Mouse (Mus musculus) c-Kit-positive CD71-positive TER-119-positive erythroid progenitor cells, embryonic 14.5 days (primary cell): ENCODE measurements around the gene Dapk2.
A peak's percentile ranks its signal among the peaks of the same experiment; 100 is the strongest.

ENCODE experiments used
- DNase-seq: peaks from one replicate; pipeline ENCODE4 v3.0.0-alpha.2; 2013; ENCODE audit warnings: low spot score

The Dapk2 gene

DNA sequence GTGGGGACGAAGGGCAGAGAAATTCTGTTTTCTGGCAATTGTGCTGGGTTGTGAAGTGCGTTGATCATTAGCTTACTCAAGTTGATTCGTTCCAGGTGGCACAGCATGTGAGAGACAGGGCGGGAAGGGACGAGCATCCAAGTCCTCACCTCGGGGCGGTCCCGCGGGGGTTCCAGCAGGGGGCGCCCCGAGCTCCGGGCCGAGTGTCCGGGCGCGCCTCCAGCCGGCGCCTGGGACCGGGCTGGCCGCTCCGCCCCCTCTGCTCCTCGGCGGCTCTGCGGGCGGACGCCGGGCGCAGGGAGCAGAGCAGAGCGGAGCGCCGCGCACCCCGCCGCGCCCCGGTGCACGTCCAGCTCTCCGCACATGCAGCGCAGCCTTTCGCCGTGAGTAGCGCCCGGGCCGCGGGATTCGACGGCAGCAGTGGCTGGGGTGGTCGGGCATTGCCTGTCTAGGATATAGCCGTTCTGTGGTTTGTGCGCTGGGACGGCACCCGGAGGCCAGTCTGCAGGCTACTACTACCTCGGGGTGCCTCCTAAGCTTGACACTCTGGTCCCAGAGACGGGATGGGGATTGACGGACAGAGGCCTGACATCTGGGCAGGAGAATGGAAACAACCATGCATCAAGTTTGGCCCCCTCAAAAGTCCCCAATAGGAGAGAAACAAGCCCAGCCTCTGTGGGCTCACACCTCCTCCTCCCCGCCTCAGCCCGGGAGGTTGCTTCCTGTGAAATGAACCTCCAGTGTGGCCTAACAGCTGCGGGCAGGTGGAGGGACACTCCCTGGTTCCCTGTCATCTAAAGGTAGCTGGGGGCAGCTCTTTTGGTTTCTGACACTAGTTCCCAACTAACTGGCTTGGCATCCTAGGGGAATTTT, at the start of gene Dapk2:
TSS of gene Dapk2 (plus strand) at position 266 of the 873 bp plus-strand sequence.
- peak; percentile 82 for DNase-seq

DNA sequence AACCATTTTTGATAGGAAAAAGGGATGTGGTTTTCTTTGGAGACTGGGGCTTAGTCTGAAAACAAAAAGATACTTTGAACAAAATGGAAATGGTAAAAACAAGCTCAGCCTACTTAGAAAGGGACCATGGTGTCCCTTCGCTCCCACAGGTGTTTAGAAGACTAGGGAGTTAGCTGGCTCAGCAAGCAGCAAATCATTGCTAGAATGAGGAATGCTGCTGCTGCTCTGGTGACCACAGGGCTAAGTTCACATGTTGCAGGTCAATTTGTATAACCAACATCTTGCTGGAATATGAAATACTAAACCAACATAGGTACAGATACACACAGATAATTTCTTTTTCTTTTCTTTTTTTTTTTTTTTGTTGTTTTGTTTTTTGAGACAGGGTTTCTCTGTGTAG, 48.4 kb upstream of the Dapk2 start:
- no peak for DNase-seq

DNA sequence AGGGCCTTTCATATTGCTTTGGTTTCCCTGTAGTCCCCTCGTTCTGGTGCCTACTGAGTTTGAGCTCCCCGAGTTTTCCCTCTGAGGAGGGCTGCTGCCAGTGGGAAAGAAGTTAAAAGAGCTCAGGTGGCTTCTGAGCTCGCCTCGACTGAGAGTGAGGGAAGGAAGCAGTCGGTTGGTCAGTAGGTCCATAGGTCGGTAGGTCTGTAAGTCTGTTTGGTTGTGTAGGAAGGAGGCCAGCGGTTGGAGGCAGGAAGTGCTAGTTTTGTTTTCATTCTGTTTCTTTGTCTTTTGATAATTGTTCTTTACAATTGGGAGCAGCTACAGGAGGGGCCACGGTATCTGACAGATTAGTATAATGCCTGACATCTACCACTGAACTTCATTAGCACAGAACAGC, 47.9 kb upstream of the Dapk2 start:
- no peak for DNase-seq

DNA sequence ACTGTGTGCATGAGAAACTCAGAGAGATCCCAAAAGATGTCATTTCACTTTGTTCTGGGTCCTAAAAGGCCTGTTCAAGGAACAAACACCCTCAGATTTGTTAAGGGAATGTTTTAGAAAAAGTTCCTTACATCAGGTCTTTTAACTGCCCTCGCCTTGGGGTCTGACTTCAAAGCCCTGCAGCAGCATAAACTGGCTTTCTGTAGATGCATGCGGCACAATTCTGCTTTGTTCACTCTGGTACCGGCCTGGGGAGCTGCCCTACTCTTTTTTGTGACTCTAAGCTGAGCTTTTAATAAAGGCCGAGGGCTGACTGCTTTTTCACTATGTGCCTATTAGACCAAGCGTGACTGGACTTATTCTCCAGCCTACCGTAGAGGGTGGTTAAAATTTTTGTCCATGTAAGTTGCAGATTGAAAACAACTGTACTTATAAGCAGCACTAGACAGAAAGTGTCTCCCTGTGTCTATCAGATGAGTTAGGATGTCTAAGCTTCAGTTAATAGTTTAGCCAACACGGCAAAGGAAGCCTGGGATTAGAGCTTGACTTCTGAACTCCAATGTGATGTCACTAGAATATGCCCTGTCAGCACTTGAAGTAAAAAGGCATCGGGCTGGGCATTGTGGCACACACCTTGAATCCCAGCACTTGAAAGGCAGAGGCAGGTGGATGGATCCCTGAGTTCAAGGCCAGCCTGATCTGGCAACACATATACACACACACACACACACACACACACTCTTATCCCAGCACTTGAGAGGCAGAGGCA, 47.2 kb upstream of the Dapk2 start:
- DNase-seq: no peak

DNA sequence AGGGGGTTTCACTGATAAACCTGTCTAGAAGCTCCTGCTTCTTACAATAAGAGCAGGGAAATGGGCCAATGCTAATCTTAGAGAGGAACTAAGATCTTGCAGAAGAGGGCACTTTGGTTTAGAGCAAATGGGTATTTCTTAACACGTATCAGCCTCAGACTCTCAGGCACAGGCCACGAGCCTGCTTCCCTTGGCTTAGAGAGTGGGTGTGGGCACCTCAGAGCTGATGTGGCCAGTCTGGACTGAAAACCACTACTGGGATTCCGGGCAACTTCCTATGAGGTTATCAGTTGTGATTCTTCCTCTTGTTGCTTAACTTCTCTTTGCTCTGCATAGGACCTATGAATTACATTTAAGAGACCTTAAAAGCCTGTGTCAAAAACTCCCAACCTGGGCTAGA, 43.7 kb upstream of the Dapk2 start:
- DNase-seq: no peak

DNA sequence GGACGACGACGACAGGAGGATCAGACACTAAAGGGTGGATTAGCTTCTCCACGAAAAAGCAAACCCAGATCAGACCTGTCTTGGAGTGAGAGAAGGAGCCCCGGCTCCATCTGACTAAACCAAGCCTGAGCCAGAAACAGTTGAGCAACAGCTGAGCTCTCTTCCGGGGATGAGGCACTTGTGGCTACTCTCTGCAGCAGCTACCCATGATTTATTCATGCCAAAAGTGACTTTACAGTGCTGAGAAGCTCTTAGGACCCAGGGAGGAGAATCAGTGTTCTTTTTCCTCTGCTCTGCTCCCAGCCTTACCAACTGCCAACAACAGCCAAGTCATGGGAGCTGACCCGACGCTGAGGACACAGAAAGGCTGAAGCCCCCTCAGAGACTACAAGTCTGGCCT, 41.1 kb upstream of the Dapk2 start:
- no peak for DNase-seq

DNA sequence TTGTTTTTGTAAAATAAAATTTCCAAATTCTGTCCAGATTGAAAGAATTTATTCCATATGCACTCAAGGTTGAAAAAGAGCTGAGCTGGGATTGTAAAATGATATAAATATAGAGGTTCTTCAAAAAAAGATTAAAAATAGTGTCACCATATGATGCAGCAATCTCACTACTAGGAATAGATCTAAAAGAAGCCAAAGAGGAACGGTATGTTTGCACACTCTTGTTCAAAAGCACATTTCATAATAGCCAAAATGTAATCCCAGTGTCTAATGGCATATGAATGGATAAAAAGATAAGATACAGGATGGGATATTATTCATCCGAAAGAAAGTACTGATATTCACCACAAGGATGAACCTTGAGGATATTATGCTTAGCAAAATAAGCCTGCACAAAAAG, 38.5 kb upstream of the Dapk2 start:
- no peak for DNase-seq

DNA sequence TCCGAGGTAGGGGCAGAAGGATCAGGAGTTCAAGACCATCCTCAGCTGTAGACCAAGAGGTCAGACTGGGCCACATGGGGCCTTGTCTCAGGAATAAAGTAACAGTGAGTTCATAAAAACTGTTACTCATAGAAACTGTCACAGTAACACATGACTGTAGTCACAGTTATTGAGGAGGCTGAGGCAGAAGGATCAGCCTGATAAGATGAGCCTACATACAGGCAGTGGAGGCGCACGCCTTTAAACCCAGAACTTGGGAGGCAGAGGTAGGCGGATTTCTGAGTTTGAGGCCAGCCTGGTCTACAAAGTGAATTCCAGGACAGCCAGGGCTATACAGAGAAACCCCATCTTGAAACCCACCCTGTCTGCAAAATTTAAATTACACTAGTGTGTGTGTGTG, 37.9 kb upstream of the Dapk2 start:
- peak; percentile 69 for DNase-seq

DNA sequence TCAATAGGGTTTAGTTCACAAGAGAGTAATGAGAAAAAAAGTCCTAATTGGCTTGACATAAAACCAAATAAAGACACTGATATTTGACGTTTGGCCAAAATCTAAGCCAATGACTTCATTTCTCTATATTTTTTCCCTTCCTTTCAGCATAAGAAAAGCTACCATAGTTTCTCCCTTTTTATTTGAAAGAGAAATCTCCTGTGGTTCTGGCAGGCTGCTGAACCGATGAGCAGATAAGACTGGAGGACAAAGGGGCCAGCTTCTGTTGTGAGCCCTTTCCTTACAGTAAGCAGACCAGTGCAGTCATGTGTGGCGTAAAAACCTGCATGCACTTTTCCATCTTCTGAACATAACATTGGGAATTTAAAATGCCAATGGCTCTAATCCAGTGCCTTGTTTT, 37.1 kb upstream of the Dapk2 start:
- DNase-seq: no peak

DNA sequence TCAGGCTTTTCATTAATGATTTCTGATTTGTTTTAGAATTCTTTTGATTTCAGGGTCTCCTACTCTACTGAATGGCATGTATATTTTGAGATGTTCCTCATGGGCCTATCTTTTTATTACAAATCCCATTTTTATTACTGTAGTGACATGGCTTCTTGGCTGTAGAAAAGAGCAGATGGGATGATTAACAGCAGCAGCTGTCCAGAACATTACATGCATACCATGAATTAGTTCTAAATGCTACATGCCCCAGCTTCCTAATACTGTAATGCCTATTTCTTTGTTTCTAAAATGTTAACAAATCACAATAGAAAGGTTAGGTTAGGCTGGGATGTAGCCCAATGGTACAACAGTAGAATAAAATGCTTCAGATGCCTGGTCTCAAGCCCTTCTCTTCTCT, 36.6 kb upstream of the Dapk2 start:
- no peak for DNase-seq

DNA sequence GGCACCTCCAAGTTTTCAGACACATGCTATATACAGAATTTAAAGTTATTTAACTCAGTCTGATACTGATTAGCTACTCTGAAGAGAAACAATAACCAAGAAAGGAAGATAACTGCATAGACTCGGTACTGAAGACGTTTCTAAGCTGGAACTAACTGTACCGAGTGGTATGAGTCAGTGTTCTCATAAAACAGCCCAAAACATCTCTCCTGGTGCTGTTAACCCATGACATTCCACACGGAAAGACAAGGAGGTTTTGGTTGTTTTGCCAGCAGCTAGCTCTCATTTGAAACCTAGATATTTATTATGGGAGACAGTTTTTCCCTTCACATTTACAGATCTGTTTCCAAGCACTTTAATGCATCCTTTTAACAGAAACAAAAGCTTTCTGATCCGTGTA, 34.4 kb upstream of the Dapk2 start:
- DNase-seq: no peak

DNA sequence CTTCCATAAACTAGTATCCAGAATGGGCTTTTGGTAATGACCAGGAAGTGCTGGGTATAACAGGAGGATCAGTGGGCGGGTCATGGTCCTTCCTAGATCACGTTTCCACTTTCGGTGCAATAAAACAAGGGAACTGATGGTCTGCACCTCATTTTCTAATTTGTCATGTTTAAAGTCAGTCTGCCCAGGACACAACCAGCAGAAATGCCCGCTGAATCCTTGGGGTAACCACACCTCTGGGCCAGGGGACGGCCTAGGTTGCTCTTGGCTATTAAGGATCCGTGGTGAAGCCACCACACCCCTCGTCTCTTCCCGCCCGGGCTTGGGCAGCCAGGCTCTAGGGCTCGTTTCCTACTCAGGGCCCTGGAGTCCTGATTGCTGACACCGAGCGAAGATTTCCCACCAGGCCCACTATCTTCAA, 33.9 kb upstream of the Dapk2 start:
- DNase-seq: no peak

DNA sequence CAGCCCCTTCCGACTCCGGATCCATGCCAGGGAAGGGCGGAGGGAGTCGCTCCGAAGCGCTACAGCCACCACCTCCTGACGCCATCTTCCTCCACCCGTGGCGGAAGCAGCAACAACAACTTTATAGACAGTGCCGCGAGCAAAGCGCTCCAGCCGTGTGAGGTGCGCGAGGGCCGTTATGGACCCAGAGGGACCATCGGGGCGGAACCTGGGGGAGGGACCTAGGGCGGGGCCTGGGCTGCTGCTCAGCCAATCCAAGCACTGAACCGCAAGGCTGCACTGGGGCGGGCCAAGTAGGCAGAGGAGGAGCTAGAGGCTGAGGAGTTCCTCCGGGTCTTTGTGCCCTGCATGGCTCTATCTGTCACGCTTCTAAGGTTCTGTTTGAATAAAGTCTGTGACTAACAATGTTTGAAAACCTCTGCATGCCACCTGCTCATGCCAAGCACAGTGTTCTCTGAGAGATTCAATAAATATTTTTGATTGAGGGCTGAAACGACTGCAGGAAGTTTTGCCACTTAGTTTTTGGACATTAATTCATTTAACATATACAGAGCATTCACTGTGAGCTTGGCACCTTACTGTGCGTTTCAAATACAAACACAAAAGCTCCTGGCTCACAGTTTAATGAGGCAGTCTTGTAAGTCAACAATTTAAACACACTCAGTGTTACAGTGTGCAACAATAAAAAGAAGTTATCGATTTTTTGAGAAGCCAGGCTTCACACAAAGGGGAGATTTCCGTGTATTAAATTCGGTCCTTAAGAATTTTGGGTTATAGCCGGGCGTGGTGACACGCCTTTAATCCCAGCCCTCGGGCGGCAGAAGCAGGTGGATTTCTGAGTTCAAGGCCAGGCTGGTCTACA, 33.1 kb upstream of the Dapk2 start:
- peak; percentile 98 for DNase-seq

DNA sequence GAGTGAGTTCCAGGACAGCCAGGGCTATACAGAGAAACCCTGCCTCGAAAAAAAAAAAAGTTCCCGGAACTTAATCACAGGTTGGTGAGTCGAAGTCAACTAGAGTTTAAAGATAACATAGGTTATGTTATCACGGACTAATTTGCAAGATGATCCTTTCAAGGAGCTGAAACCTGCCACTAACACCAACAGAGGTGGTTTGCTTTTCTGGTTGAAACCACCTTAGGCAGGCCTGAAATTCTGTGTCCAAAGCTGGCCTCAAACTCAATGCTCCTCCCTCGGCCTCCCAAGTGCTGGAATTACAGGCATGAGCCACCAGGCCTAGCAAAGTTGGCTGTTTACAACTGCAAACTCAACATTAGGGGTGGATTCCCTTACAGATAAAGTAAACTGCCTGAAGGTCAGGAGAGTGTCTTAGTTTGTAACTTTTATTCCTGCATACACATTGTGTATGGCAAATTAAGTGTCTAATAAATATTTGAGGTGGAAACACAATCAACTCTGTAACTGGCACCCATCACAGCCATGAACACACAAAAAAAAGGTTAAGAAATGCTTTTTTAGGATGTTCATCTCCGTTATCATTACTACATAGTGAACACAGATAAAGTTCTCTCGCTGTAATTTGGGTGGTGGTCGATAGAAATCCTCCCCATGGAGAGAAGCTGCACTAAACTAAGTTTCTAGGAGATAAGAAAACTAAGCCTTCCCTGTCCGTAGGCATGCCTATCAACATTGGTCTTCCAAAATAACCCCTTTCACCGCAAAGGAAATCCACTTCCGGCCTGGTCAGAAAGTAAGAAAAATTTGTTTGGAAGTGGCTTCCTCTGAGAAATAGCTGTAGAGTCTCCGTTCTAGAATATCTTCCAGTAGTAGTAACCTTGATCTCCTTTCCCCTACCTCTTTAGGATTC, 32.2 kb upstream of the Dapk2 start:
- peak; percentile 49 for DNase-seq

DNA sequence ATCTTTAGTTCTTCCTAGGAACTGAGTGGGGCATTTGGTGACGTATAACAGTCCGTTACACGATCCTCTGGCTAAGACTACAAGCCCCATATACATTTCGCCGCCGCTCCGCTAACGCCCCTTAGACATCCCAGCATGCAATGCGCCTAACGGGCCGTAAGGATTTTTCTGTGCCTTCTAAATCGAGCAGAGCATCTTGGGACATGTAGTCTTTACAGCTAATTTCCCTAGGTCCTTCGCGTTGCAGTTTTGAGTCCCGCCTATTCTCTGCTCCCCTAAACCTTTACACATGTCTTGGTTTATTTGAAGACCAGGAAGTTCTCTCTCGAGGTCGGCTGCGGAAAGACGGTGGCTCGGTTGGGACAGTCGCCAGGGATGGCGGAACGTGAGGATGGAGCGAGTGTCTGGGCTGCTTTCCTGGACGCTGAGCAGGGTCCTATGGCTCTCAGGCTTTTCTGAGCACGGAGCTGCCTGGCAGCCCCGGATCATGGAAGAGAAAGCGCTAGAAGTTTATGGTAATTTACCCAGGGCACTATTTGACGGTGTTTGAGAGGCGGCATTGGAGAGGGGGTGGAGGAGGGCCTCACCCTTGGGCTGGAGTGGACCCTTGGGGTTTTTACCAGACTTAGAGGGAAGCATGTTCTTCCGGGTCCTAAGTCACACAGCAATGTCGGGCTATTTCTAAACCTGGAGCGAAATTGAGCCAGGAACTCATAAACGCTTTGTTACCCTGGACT, 31.4 kb upstream of the Dapk2 start, which contains the start of the genes Snx1 and Ciao2a:
TSS of gene Snx1 (minus strand) at position 132 of the 737 bp plus-strand sequence.
TSS of gene Ciao2a (plus strand) at position 156 of the 737 bp plus-strand sequence.
- peak; percentile 98 for DNase-seq

DNA sequence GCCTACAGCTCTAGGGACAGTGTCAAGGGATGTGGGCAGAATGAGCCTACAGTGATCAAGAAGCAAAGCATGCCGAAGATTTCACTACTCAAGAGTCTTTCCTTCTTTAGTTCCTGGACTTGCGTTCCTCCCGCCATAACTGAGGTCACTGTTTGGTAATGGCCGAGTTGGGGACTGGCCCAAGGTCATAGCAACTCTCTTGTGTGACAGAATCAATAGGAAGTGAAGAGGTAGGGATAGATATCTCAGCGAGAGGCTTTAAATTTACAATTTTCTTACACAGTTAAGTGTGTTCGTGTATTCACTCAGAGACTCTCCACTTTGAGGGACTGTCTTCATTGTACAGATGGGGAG, 30.9 kb upstream of the Dapk2 start:
- peak; percentile 53 for DNase-seq

DNA sequence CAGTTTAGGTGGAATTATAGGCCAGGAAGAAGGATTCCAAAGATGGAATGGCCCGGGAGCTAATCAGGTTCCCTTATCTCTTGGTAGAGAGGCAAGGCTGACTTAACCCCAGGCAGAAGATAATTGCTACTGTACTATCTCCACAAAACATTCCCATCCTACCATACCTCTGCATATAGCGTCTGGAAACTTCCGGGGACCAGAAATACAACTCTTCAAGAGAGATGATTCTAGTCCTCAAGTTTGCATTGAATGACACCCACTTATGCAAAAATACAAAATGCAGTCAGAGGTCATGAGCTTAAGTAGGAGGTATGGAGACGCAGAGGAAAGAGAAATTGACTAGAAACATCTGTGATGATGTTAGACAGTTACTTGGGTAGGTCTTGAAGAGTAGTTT, 30.1 kb upstream of the Dapk2 start:
- peak; percentile 48 for DNase-seq

DNA sequence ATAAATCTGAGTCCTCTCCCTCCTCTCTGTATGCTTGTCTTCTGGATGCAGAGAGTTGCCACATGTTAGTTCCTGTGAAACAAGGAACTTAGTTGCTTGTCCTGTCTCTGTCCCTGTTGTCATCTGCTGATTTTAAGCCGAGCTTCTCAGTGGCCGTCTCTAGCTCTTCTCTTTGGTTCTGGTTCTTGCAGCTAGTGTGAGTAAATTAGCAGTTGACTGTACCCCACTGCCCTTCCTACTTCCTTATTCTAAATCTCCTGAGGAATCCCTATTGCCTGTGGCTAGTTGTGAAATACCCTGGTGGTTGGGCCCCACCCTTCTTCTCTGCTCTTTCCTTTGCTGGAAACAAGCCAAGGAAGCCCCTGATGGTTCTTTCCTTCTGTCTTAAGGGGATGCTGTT, 26.6 kb upstream of the Dapk2 start:
- DNase-seq: no peak

DNA sequence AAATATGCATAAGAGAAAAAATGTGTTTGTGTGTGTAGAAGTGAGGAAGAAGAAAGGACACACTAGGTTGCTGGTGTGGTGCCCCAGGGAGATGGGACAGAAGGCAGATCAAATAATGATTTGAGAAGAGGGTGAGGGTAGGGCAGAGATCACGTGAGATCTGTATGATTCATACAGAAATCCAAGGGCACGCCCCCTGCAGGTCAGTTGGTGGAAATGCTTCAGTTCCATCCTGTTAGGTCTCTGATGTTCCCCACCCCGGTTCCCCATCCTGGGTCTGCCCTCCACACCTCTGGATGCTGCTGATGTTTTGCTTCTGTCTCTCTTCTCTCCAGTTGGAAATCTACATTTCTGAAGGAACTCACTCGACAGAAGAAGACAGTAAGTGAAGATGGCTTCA, 22.1 kb upstream of the Dapk2 start:
- no peak for DNase-seq

DNA sequence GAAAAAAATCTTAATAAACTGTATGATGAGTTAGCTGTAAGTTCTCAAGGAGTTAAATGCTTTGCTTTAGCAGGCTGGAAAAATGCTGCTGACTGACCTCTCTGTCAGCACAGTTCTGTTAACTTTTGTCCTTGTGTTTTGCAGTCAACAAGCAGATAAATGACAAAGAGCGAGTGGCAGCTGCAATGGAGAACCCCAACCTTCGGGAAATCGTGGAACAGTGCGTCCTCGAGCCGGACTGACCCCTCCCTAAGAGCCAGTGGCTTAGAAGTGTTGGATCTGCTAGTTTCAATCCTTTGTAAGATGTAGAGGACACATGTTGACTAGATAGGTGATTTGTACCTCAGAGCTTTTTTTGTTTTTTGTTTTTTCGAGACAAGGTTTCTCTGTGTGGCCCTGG, 19.8 kb upstream of the Dapk2 start:
- DNase-seq: no peak

DNA sequence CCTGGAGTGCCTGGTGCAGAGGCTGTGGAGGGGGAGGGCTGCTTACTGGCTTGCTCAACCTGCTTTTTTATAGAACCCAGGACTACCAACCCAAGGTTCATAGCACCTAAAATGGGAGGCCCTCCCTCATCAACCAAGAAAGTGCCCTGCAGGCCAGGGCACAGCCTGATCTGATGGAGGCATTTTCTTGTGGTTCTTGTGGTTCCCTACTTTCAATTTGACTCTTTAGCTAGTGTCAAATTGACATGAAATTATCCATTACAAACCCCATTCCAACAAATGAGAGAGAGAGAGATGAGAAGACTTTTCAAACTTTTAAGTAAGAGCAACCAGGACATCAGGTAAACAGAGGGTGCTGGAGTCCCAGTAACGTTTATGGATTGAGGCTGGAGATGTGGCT, 15.8 kb upstream of the Dapk2 start:
- no peak for DNase-seq
